Mouse (Mus musculus) urinary bladder, postnatal 14 days (tissue): ENCODE data around the gene Aamp.
"Not testable (repeated sequence)": the region's sequence is repeated elsewhere in the genome, so short reads cannot be mapped to it uniquely, and the experiment has no call there.

Experiments used
- DNase-seq: peaks from one replicate; pipeline ENCODE4 v3.0.0; 2021; ENCODE audit warnings: low spot score

Aamp gene

GRCm38 (mm10) chr1:74284543-74285160, at the start of gene Aamp, which contains the start of gene Pnkd:
Gene Aamp (minus strand): TSS chr1:74284738.
Gene Pnkd (plus strand): TSS chr1:74284930.
- peak; percentile 100 for DNase-seq

DNA sequence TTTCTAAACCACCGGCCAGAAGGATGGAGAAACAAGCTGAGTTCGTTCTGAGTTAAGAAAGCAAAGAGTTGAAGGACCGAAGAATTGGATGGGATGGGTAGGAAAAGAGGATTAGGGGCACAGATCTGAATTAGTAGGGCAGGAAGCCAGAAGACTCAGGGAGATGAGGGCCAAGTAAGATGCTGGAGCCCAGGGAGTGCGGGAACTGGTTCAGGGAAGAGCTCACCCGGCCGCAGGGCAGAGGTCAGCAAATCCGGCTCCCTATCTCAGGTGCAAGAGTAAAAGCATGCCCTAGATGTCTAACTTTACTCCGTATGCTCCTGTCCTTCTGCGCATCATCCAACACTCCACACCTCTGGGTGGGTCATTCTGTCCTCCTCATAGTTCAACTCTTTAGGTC, 48.4 kb upstream of the Aamp start:
- no peak for DNase-seq

DNA sequence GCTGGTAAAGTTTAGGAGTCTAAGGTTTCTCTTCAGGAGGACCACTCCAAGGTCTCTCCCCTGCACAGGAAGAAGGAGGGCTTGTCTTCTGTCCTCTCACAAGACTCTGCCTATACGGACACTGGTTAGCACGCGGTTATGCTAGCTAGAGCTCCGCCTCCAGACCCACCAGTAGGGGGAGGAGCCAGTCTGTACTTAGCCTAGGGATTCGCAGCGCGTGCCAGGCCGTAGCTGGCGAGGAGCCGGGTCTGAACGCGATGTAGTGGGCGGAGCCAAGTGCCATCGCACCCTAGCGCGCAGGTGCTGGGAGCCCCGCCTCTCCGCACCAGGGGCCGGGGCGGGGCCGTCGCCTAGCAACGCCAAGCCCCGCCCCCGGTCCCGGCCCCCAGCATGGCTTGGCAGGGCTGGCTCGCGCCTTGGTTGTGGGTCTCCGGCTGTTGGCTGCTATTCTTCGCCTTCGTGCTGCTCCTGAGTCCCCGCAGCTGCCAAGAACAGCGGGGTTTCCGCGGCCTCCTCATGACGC, 47.8 kb upstream of the Aamp start:
- DNase-seq: peak; percentile 97

DNA sequence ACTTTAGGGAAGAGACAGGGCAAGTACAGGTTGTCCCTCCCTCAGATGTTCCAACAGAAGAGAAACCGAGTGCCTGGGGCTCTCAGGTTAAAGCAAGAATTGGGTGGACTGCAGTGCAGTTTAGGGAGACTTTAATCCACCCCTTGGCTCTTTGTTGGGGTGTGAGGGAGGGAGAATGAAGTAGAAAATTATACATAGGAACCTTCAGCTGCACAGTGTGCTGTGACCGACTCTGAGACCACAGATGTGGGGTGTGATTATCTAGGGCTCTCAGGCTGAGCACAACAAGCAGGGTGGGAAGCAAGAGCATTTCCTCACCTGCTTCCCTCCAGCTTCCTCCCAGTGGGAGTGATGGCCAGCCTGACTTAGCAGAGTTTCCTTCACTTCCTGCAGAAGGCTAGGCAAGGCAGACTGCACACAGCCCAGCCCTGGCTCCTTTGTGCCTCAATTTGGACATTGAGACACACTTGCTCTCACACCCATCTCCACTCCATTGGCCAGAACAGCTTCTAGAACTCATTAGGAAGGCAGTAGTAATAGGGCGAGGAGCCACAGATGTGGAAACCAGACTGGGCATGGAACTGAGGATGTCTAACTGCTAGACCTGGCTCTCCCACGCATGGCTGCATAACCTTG, 46.6 kb upstream of the Aamp start:
- no peak for DNase-seq

- no peak for DNase-seq
These were observed 45.4 kb upstream of the Aamp start for GRCm38 (mm10) chr1:74329899-74330431.

GRCm38 (mm10) chr1:74326916-74327315, 42.4 kb upstream of the Aamp start:
- not testable (repeated sequence) for DNase-seq

- DNase-seq: no peak
These were observed 36.9 kb upstream of the Aamp start for GRCm38 (mm10) chr1:74321396-74321795.

DNA sequence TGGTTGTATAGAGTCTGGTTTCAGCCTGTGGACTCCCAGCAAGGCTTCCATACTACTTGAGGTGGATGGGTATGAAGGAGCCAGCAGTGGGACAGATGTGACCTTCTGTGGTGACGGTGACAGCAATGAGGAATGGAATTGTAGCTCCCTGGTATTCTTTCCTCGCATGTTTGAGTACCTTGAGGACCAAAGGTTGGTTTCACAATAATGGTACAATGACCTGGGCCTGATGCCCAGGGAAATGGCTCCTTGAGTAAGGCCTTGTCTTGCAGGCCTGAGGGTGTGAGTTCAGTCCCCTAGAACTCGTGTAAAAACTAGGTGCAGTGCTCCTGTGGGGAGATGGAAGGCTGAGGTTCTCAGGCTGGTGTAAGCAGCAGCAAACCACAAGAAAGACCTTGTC, 34.2 kb upstream of the Aamp start:
- DNase-seq: no peak

DNA sequence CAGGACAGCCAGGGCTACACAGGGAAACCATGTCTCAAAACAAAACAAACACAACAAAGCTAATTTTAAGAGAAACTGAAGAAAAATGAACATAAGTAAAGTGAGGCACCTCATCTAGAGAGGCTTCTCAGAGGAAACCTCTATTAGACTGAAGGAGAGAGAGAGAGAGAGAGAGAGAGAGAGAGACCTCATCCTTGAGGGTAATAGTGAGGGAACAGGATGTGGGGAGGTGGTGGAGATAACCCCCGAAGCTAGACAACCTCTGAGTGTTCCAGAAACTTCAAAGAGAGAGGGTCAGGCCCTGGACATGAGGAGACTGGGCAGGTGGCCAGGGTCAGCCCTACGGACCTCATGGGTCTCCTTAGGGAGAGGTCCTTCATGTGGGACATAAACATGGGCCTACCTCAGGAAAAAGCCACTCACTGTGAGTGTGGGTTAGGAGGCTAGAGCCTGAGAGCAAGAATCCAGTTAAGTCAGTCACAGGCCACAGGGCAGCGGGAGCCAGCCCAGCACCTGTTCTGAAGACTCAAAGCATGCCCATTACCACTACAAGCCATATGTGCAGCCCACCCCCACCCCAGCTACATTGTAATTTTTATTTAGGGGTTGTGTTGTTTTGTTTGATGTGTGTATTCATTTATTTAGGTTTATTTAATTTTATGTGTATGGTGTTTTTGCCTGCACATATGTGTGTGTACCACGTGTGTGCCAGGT, 31.7 kb upstream of the Aamp start:
- DNase-seq: no peak

DNA sequence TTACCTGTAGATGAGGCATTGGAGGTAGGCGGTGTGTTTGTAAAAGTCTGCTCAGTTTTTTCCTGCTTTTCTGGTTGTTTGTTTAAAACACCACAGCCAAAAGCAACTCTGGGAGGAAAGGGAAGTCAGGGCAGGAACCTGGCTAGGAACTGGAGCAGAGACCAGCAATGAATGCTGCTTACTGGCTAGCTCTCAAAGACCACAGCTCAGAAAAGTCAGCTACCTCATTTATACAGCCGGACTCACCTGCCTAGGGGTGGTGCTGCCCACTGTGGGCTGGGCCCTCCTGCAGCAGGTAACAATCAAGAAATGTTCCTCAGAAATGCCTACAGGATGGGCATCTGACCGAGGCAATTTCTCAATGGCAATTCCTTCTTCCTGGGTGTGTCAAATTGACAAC, 30.3 kb upstream of the Aamp start:
- no peak for DNase-seq

DNA sequence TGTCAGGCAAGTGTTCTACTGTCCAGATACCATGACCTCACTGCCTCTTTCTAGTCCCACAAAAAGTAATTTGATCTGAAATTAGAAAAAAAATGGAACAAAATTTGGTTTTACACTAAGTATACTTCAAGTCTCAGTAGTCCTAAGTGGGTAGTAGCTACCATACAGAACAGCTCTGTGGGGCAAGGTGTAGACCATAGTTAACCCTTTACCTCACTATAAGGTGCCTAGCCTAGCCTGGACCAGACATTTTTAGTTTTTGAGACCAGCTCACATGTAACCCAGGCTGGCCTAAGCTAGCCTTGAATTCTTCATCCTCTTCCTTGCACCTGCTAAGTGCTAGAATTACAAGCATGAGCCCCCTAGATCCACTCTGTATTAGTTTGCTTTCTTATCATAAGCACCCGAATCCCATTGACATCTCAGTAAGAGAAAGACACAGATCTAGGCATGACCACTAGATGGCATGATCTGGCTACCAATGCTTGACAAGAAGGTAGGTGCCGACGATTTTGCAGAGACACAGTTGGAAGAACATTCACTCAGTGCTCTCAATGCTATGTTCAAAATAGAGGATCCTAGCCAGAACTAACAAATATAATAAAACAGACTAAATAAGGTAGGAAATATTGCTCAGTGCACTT, 28.6 kb upstream of the Aamp start:
- peak; percentile 74 for DNase-seq

- DNase-seq: no peak
These were observed 25.2 kb upstream of the Aamp start for GRCm38 (mm10) chr1:74309767-74310166.

DNA sequence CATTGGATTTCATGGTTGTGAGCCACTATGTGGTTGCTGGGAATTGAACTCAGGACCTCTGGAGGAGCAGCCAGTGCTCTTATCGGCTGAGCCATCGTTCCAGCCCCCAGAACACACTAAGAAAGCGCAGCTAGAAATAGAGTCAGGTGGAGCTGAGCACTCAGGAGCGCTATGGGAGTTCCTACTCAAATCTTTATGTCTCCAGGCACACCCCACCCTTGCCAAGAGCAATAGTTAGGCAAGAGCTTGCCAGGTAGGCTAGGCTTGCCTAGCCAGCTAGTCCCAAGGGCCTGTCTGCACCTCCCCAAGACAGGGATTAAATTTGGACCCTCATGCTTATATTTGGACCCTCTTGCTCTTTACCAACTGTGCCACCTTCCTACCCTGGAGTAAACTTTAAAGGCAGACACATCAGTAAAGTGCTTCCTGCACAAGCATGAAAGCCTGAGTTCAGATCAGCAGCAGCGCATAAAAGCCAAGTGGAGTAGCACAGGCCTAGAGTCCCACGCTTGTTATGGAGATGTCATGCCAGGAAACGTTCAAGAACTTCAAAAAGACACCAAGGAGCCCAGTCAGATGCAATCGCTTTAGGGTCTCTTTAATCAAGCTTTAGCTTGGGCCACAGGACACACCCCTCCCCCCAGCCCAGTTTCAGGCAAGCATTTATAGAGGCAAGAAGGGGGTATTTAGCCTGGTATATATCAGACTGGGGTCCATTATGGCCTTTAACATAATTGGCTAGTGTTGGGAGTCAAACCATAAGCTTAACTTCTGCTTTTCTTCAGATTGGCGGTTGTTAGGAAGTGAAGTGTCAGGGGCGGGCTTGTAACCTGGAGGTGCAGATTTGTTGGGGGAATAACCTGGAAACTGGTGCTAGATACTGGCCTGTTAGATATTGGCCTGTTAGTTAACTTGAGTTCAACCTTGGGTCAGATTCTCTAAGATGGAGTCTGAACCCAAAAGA, 23.7 kb upstream of the Aamp start:
- no peak for DNase-seq

DNA sequence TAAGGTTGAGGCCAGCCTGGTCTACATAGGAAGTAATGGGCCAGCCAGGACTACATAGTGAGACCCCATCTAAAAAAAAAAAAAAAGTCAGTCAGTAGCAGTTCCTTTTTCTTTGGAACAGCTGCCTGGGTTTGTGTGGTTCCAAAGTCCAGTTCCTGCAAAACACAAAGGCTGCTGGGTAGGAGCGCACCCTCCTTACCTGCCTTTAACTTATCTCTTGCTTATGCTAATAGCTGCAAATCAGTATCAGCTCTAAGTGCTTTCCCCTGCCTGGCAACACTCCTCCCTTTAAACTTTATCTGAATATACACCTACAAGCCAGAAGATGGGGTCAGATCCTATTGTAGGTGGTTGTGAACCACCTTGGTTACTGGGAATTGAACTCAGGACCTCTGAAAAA, 22.6 kb upstream of the Aamp start:
- DNase-seq: no peak

DNA sequence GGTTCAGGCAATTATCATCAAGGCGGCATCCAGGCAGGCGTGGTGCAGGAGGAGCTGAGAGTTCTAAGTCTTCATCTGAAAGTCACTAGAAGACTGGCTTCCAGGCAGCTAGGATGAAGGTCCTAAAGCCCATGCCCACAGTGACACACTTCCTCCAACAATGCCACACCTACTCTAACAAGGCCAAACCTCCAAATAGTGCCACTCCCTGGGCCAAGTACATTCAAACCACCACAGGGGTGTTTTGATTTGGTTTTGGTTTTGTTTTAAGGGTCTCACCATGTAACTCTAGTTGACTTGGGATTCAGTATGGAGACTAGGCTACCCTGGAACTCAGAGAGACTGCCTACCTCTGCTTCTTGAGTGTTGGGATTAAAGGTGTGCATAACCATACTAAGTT, 21.0 kb upstream of the Aamp start, which contains the start of gene Tmbim1:
Gene Tmbim1 (minus strand): TSS at position 101 of the 400 bp plus-strand sequence.
- no peak for DNase-seq

DNA sequence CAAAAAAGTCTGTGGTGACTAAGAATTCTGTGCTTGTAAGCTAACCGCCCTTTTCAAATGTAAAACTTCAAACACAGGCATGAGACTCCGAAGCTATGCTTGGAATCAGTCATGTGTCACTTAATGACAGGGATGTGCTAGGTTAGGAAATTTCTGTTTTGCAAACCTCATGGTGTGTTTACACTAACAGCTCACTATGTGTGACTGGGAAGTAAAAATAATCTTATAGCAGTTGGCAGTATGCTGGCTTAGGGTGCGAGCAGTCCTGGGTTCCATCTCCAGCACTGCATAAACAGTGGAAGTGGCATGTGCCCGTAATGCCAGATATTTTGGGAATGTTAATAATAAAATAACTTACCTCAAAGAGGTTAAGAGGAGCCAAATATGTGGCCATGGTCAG, 20.4 kb upstream of the Aamp start:
- DNase-seq: no peak

DNA sequence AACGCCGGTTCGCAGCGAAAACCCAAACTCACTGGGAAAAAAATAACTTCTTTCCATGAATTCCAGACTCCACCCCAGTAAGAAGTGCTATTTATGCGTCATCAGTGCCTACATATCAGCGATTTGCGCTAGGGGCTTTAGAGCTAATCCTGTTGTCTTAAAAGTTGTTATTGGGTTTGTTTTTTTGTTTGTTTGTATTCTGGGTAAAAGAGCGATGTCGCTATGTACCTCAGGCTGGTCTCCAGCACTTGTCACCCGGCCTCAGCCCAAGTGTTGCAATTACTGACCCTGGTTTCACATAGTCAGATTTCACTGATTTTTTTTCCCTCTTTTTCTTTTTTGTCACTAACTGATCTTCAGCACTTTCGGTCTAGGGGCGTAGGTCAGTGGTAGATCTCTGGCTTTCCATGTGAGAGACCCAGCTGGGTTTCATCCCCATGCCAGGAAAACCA, 19.8 kb upstream of the Aamp start:
- no peak for DNase-seq

GRCm38 (mm10) chr1:74303509-74304338, 19.2 kb upstream of the Aamp start:
- DNase-seq: peak; percentile 84

DNA sequence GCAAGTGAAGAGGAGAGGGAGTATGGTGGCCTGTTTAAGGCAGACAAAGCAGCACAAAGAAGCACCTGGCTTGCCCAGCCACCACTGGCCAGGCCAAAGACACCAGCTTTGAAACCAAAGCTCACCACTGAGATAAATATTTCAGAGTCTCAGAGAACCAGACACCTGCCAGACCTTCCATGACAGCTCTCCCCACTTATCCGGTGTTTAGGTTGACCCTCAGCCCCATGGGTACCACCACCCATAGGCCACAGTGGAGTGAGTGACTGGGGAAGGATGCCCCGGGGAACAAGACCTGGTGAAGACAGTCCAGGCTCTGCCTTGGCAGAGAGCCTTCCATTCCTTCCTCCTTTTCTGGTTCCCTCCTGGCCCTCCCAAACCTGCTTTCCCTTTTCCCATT, 18.3 kb upstream of the Aamp start:
- peak; percentile 2 for DNase-seq

- peak; percentile 2 for DNase-seq
These were observed 17.7 kb upstream of the Aamp start for GRCm38 (mm10) chr1:74302229-74302628.
